Mouse (Mus musculus) lung, adult 2 months (tissue): ENCODE measurements around the gene 9530003J23Rik.

Source experiments
- CTCF ChIP-seq: fragments of 200-500 bp; IDR thresholded peaks from 2 replicates; pipeline ENCODE4 v1.5.1; 2011; ENCODE audit warnings: mild to moderate bottlenecking, low read length, control low read depth; ENCODE audit not compliant: insufficient read depth
- POLR2A ChIP-seq: fragments of 200-500 bp; IDR thresholded peaks from 2 replicates; pipeline ENCODE4 v1.6.1; 2011; ENCODE audit warnings: low read depth, mild to moderate bottlenecking, control low read depth, low read length, borderline replicate concordance; ENCODE audit errors: extremely low read depth

DNA sequence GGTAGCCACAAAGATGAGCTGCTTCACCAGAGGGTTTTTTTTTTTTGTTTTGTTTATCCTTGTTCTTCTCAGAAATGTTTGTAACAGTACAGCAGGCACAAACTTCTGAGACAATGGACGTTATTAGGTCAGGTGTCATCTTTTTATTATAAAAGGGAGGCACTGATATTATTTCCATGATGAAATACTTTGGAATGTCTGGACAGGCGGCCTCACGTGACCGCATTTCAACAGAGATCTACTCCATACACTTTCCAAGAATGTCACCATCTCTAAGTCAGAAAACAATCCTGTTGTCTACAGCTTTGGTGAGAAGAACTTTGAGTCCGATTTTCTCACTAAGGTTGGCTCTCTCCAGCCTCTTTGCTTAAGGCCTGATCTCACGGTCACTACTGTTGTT lies 27.5 kb downstream of the 9530003J23Rik start:
- TF ChIP-seq POLR2A (no peak), CTCF (no peak)
